ENCODE assay signal across 13 mouse cellular contexts in the genomic region with DNA sequence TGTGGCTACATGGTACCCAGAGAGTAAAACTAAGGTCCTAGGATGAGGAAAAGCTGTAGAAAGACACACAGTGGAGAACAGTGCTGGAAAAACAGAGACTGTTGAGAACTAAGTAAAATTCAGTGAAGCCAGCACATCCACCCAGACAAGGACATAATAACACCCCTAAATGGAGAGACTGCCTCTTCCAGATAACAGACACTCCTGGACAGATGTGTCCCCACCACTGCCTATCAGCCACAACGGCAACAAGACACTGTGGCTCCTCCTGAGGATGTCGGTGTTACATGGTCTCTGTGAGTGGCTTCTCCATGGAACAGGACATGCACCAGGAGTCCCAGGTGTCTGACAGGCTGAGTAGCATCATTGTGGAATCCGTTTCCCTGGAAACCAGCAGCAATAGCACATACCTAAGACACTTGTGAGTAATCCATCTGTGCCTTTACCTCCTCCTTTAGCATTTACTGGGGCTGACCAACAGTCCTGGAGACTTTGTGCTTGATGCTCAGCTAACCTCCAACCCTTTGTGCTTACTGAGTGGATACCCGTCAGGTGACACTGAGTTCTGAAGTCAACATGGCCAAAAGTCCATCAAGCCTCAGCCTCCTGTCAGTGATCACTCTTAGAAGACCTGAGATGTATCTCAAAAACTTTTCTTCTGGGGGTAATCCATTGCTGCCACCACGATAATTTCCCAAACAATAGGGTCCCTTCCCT.
DNase-seq lines count a peak whose midpoint lies in the region; ATAC-seq lines count a peak whose summit lies in the region.
"Had no signal": no experiment of that assay in that cellular context is flagged by ENCODE, and none has a peak within 500 bp of the region (broad histone marks: within the 10 kb centered on the region; RNA-seq: fewer than 3 reads in every experiment).

No protein-coding gene starts in this region.

- H3K36me3 ChIP-seq in intestine, embryonic 15.5 days = no peaks in the 10 kb centered on the region
- no peaks in the 10 kb centered on the region for H3K36me3 ChIP-seq in intestine, embryonic 16.5 days (ENCODE audit: control insufficient read depth, insufficient read depth, low read length)
- peaks cover 3% of the 10 kb centered on the region; the same call in 1 of the 2 replicates for H3K36me3 ChIP-seq in liver, embryonic 11.5 days (ENCODE audit: control insufficient read depth, insufficient read depth, low read length)

- H3K27me3 ChIP-seq in intestine, embryonic 15.5 days (replicated peaks) = no peaks in the 10 kb centered on the region
- H3K27me3 ChIP-seq in intestine, embryonic 16.5 days (replicated peaks; ENCODE audit: control insufficient read depth, insufficient read depth, low read length) = no peaks in the 10 kb centered on the region
- no peaks in the 10 kb centered on the region for H3K27me3 ChIP-seq in liver, embryonic 11.5 days (replicated peaks; ENCODE audit: control insufficient read depth, insufficient read depth, low read length)
- H3K27me3 ChIP-seq: megakaryocyte, embryonic 14.5 days had no signal

- DNase-seq in spleen, adult 12 weeks (ENCODE audit: low spot score) = peak; percentile 33
- DNase-seq in spleen, adult 18-20 months = no peak
- DNase-seq in liver, embryonic 11.5 days (ENCODE audit: low spot score) = no peak
- DNase-seq in spleen, postnatal 36 days (ENCODE audit: low spot score in 2 of 2) = peak; percentile 9 to 30
- no peak for DNase-seq in yolk sac, embryonic 10.5 days (ENCODE audit: low spot score)
- no peak for DNase-seq in right cerebral cortex, adult 18-20 months
- DNase-seq: adrenal gland, adult 2 months; cerebellum, adult 11 months; heart, postnatal 36 days; layer of hippocampus, adult 9-11 months had no signal

- 77% methylated on average over 5 of the region's 5 CpGs for WGBS in intestine, embryonic 15.5 days
- WGBS in intestine, embryonic 16.5 days = 91% methylated on average over 5 of the region's 5 CpGs
- 61% methylated on average over 5 of the region's 5 CpGs for WGBS in liver, embryonic 11.5 days

- no peak overlapping the region for H3K9ac ChIP-seq in intestine, embryonic 15.5 days
- H3K9ac ChIP-seq in intestine, embryonic 16.5 days (ENCODE audit: low read depth, low read length) = no peak overlapping the region
- H3K9ac ChIP-seq in liver, embryonic 11.5 days (ENCODE audit: low read depth, low read length) = peak overlapping the region; percentile 13; the same call in 1 of the 2 replicates

- H3K4me2 ChIP-seq in intestine, embryonic 15.5 days (replicated peaks) = no peak overlapping the region
- no peak overlapping the region for H3K4me2 ChIP-seq in intestine, embryonic 16.5 days (ENCODE audit: low read depth, low read length)
- H3K4me2 ChIP-seq in liver, embryonic 11.5 days = peak overlapping the region; percentile 48

- H3K27ac ChIP-seq in intestine, embryonic 15.5 days = no peak overlapping the region
- no peak overlapping the region for H3K27ac ChIP-seq in intestine, embryonic 16.5 days (ENCODE audit: low read length)
- peak overlapping the region; percentile 64 for H3K27ac ChIP-seq in liver, embryonic 11.5 days (ENCODE audit: low read depth, low read length)

- peak; percentile 44; the same call in 1 of the 2 replicates for ATAC-seq in intestine, embryonic 15.5 days
- no peak for ATAC-seq in intestine, embryonic 16.5 days
- ATAC-seq in liver, embryonic 11.5 days (replicated peaks; ENCODE audit: low FRiP score) = peak; percentile 91

- no peaks in the 10 kb centered on the region for H3K9me3 ChIP-seq in intestine, embryonic 15.5 days
- no peaks in the 10 kb centered on the region for H3K9me3 ChIP-seq in intestine, embryonic 16.5 days (ENCODE audit: control insufficient read depth, low read length)
- no peaks in the 10 kb centered on the region for H3K9me3 ChIP-seq in liver, embryonic 11.5 days (ENCODE audit: control insufficient read depth, low read length)

- no peak overlapping the region for H3K4me3 ChIP-seq in intestine, embryonic 15.5 days (replicated peaks)
- no peak overlapping the region for H3K4me3 ChIP-seq in intestine, embryonic 16.5 days (ENCODE audit: low read length)
- H3K4me3 ChIP-seq in liver, embryonic 11.5 days (ENCODE audit: low read depth, low read length) = no peak overlapping the region
- H3K4me3 ChIP-seq: megakaryocyte, embryonic 14.5 days had no signal

- H3K4me1 ChIP-seq in intestine, embryonic 15.5 days (replicated peaks) = peaks cover 10% of the 10 kb centered on the region; the same call in 1 of the 2 replicates
- peaks cover 12% of the 10 kb centered on the region; the same call in 1 of the 2 replicates for H3K4me1 ChIP-seq in intestine, embryonic 16.5 days (ENCODE audit: control insufficient read depth, insufficient read depth, low read length)
- H3K4me1 ChIP-seq in liver, embryonic 11.5 days (replicated peaks; ENCODE audit: control insufficient read depth, insufficient read depth, low read length) = peaks cover 55% of the 10 kb centered on the region

Comparison
In these comparisons a context has a peak if more than half of its experiments do, and no peak if none do; other contexts are left out.
1. DNase-seq: peak in spleen, adult 12 weeks (single experiment) and spleen, postnatal 36 days (2 of 2); none in spleen, adult 18-20 months (0 of 2), liver, embryonic 11.5 days (single experiment), yolk sac, embryonic 10.5 days (single experiment) and right cerebral cortex, adult 18-20 months (single experiment).